Mouse (Mus musculus) olfactory bulb, adult 2 months (tissue): ENCODE data around the gene Tbrg4.

ENCODE experiments used
- CTCF ChIP-seq: fragments of 200-500 bp; IDR thresholded peaks from 2 replicates; pipeline ENCODE4 v1.5.1; 2012; ENCODE audit warnings: low read depth, mild to moderate bottlenecking, low read length, moderate library complexity; ENCODE audit not compliant: insufficient read depth
- POLR2A ChIP-seq: fragments of 200-500 bp; IDR thresholded peaks from 2 replicates; pipeline ENCODE4 v1.6.1; 2012; ENCODE audit warnings: mild to moderate bottlenecking, low read depth, low read length, moderate library complexity; ENCODE audit not compliant: insufficient read depth

- no peak for TF ChIP-seq POLR2A
- no peak for TF ChIP-seq CTCF
These were observed 22.2 kb upstream of the Tbrg4 start for GRCm38 (mm10) chr11:6647831-6648724.
